Mouse (Mus musculus) ES-Bruce4 (cell line): ENCODE results near the gene Ctnnd2.

Experiments used
- CTCF ChIP-seq: IDR thresholded peaks from one replicate; pipeline ENCODE4 v1.8.1; 2011; ENCODE audit warnings: low read depth, low read length
- EP300 ChIP-seq: IDR thresholded peaks from 2 replicates; pipeline ENCODE4 v1.6.1; 2011; ENCODE audit warnings: low read depth, low read length; ENCODE audit not compliant: insufficient read depth
- POLR2A ChIP-seq: IDR thresholded peaks from one replicate; pipeline ENCODE4 v1.8.1; 2011; ENCODE audit warnings: low read length; ENCODE audit not compliant: insufficient read depth

DNA sequence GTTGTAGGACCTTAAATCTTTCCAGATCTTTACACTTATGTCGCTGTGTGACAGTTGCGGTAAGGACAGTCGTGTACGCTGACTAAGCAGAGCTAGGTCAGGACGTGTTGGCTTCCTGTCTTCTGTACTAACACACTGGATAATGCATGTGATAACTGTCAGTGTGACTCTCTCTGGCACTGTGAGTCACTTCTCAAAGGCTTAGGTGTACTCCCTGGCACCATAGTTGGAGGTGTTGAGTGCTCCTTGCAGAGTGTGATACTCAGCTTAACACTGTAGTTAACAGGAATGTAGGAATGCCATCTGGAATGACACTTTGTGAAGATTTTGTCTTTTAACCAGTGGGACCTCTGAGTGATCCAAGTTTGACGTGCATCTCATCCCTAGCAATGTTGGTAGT, 418.5 kb downstream of the Ctnnd2 start:
- no peak for TF ChIP-seq CTCF
- no peak for TF ChIP-seq POLR2A
- TF ChIP-seq EP300, result no peak
